Mouse (Mus musculus) right cerebral cortex, postnatal 14 days (tissue): ENCODE results near the gene Gm20696.
A peak's percentile ranks its signal among the peaks of the same experiment; 100 is the strongest.

ENCODE experiments used
- DNase-seq: peaks from one replicate; pipeline ENCODE4 v3.0.0; 2022

Gm20696 gene

GRCm38 (mm10) chr6:99511862-99512261 is 154.7 kb downstream of the Gm20696 start:
- no peak for DNase-seq

DNA sequence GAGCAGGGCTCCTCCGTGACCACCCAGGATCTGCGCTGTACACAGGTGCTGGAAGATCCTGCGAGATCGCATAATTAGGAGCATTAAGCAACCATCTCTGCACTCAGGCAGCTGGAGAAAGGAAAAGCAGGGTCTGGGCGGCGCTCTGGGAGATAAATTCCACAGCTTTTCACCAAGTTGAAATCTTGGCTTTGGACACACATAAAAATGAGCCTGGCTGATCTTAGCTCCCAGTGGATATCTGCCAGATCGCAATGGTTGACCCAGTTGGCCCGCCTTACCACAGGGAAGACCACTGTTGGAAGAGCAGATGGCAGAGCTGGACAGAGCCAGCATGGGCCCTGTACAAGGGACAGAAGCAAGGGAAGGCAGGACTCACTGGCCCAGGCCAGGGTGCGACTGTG is 157.4 kb downstream of the Gm20696 start:
- DNase-seq = no peak

DNA sequence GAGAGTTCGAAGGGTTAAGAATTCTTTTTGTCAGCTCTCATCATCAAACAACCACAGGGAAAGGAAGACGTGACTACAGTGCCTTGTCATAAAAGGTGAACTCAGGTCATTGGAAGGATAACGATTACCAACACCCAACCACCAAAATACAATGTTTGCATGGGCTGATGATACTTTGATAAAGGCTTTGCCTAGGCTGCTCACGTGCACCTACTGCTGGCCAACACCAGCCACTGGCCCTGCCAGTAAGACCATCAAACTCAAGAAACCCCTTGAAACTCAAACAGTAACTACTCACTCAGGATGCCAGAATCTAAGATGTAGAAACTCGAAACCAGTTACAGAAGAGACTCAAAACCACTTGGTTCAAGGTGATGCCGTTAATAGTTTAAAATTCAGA is 159.8 kb downstream of the Gm20696 start:
- DNase-seq = no peak

- DNase-seq = no peak
These were observed 162.9 kb downstream of the Gm20696 start for GRCm38 (mm10) chr6:99503741-99504140.

DNA sequence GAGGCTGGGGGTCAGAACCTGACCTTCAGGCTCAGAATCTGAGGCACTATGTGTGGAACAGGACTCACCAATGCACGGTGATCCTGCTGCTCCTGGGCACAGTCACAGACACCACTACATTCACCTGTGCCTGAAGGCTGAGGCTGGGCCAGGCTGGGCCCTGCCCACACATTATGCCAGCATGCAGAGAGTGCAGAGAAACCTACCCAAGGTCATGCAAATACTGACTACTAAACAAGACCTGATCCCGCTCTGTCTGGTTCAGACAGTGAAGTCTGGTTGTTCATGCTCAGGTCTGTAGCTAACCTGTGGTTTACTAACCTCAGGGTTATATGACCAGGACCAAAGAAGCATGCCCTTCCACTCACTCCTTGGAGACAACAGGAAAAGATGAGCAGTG is 163.9 kb downstream of the Gm20696 start:
- no peak for DNase-seq

DNA sequence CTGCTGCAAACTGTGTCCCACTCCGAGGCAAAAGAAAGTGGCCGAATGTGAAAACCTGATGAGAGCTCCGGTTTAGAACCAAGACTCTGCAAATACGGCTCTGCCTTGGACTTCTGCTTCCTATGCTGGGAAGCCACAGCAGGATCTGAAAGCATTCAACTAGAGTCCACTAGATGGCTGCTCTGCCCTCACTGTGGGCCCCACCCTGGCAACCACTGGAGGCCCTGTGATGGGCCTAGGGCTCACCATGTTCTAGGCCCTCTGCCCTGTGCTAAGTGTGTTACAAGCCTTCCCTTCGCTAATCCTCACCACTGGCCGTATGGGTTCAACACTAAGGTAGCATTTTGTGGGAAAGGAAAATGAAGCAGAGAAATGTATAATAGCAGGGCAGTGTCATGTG is 164.3 kb downstream of the Gm20696 start:
- DNase-seq = no peak

DNA sequence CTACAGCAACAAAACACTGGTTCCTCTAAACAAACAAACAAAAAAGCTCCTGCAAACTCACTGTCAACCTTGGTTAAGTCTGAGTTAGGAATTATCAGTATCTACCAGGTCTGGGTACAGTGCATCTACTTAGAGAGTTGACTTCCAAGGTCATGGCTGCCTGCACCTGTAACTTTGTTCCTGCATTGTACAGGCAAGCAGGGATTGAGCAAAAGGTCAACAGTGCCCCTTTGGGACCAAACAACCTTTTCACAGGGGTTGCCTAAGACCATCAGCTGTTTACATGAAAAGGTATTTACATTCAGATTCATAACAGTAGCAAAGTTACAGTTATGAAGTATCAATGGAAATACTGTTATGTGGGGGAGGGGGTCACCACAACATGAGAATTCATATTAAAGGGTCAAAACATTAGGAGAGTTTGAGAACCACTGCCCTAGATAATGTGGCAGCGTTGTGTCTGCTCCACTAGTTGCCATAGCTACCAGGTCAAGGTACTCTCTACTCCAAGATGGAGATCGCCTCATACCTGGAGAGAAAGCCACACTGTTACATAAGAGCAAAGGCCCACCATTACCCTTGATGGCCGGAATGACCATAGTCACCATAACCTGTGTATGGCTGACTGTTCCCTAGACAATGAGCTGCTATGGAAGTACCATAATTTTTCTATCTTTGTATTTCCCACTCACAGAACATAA is 165.9 kb downstream of the Gm20696 start:
- DNase-seq = no peak

- no peak for DNase-seq
These were observed 168.5 kb downstream of the Gm20696 start for GRCm38 (mm10) chr6:99498082-99498481.

DNA sequence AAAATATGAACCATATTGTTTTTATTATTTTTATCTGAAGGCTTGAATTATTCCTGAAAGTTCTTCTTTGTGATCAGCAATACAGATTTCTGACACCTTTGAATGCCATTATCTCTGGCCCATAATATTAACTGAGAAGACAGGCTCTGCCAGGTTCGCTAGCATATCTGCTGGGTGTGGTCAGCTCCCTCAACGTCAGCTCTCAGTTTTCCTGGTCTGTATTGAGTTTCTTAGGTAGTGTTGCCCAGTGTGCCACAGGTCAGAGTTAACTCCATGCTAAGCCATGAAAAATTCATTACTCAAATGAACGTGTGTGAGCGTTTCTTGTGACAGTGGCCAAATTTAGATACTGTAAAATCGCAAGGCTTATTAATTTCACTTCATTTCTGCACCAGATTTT is 170.5 kb downstream of the Gm20696 start:
- DNase-seq = no peak

DNA sequence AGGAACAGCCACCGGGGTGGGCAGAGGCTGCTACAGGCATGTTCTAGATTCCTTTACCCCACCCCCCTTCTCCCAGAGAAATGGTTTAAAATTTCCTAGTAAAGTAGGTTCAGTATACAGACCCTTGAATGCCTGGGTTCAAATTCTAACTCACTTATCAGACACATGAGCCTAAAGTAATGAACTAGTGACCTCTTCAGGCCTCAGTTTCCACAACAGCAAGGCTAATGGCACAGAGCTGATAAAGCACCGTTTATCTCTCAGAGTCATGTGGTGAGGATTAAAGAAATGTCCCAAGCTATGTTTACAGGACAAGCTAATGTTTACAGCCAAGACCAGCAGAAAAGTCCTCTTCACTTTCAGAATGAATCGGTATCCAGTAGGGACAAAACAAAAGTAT is 173.7 kb downstream of the Gm20696 start:
- DNase-seq = no peak

GRCm38 (mm10) chr6:99491979-99492544 is 174.5 kb downstream of the Gm20696 start:
- no peak for DNase-seq

GRCm38 (mm10) chr6:99491146-99491545 is 175.5 kb downstream of the Gm20696 start:
- DNase-seq = no peak

DNA sequence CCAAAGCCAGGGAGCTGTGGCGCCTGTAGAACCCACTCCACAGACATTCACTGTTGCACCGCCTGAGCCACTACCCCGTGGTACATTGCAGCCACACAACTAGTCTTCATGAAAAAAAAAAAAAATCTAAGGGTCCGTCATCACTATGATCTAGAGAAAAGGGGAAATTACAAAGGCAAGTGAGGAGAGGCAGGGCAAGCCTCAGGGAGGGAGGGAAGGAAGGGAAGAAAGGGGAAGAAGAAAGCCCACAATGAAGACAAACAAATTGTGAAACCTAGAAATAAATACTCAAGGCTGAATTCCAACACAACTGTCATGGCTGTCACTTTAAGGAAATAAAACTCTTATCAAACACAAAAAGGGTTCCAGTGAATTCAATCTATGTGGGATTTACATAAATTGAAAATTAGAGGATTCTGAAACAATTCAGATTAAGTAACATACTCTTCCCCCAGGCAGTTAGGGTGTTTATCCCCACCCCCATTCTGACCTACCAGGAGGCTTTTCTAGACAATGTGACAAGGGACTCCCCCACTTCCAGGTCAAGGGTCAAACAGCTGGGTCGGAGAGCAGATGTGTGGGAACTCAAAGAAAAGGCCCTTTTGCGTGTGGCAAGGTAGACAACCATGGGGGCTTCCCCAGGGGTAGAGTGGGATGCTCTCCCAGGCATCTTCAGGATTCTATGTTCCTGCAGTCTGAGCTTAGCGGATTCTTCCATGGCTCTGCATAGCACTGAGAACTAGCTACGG is 176.5 kb downstream of the Gm20696 start:
- DNase-seq = no peak

- no peak for DNase-seq
These were observed 177.2 kb downstream of the Gm20696 start for GRCm38 (mm10) chr6:99489423-99489822.

DNA sequence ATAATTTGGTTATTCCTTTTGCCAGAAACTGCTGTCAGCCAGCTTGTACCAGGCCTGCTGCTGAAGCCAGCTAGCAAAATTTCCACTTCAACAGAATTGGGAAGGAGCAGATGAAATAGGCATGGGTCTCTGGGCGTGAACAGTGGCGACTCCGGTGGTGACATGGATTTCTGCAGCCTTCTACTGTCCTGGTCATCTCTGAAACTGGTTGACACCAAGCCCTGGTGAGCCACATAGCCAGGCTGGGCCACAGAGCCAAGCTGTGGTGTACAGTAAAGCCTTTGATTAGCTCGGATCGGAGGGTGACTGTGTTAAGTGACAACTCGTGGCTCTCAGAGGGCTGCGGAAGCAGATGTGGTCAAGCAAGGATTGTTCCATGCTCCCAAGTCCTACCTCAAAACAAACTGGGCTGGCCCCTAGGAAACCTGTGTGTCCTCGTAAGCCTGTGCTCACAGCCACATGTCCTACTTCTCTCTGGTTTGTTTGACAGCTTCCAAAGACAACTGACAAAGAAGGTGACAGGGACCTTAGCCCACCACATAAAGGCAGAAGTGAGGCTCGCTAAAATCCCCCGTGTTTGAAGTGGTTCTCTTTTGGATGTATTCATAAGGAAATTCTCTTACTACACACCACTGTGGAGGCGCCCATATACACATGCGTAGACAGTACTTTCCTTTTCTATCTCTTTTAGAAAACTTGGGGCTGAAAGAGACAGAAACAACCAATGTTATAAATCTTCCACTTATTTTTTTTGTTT is 180.5 kb downstream of the Gm20696 start:
- no peak for DNase-seq

DNA sequence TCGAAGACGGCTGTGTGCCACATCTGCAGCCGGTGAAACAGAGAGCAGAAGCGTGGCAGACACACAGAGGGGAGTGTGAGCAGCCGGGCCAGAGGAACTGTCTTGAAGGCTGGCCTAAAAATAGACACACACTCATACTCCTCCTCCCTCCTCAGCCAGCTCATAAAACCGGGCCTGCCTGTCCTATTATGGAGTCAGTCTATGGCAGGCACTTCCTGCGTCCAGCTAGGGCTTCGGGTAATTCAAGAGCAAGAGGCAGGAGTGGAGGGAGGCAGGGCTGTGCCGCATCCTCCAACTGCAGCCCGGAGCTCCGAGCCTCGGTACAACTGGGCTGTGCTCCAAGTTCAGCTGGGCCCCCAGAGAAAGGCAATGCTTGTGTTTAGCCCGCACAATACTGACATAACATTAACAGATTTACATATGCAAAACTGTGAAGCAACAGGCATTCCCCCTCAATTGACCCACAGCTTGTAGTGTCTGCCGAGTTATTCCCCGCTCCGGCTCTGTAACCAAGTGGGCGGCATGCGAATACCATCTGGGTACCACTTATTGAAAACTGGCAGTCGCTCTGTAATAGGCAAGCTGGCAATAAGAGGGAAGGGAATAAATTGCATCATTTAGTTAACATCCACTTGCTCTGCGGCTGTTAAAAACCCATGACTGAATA is 181.2 kb downstream of the Gm20696 start:
- DNase-seq = peak; percentile 55

- DNase-seq = no peak
These were observed 181.7 kb downstream of the Gm20696 start for GRCm38 (mm10) chr6:99484884-99485216.

DNA sequence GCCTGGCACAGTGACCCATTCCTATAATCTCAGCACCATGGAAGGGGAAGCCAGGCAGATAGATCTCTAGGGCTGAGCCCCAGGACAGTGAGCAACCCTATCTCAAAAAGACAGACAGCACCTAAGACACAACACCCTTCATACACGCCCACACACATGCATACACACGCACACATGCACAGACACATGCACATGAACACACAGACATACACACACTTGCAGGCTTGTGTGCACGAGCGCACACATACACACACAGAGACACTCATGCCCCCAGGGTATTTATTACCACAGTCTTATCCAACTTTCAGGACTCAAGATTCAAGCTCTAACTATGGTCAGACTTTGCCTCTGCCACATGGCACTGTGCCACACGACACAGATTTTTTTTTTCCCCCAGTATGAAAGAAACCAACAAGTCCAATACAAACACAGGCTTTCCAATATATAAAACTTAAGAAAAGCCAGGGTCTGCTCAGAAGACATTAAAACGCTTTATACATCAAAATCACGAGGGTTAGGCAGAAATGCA is 182.3 kb downstream of the Gm20696 start:
- DNase-seq = no peak

- no peak for DNase-seq
These were observed 183.0 kb downstream of the Gm20696 start for GRCm38 (mm10) chr6:99483556-99483955.

DNA sequence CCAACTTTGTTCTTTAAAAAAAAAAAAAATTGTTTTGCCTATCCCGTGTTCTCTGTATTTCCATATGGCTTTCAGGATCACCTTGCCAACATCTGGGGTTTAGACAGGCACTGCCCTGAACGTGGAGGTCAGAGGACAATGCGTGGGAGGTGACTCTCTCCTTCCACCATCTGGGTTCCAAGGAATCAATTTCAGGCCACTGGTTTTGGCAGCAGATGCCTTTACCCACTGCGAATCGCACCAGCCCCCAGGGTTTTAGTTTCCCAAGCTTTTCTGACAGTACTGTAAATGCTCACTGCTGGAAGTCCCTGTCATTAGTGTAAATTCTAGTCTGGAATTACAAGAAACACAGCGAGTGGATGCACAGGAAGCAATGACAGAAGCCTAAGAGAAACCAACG is 185.0 kb downstream of the Gm20696 start:
- no peak for DNase-seq

DNA sequence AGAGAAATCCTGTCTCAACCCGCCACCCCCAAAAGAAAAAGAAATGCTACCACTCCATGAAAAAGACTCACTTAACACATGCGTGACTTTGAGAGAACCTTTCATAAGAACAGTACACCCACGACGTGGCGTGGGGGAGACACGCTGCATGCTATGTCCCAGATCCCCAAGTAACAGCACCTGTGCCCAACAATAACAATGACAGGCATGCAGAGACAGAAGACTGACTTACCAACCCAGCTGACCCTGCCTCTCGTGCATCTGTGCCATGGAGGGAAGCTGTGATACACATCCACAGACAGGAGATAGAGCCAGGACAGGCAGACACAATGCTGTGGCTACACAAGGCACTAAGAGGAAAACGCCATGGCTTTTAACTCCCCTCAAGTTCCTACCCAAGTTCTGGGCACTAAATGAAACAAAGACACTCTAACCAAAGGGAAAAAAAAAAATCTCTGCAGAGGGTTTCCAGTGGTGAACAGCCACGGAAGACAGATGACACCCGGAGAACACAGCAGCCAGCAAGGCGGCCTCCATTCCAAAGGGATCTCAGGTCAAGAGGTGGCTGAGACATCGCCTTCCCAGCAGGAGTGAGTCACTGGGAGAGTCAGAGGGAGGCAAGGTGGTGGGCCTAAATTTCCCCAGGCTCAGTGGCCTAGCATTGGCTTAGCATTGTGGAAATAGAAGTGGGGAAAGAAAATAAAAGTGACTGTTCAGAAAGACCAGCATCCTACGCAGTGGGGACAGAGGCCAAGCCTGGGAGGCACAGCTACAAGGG is 187.5 kb downstream of the Gm20696 start:
- no peak for DNase-seq

DNA sequence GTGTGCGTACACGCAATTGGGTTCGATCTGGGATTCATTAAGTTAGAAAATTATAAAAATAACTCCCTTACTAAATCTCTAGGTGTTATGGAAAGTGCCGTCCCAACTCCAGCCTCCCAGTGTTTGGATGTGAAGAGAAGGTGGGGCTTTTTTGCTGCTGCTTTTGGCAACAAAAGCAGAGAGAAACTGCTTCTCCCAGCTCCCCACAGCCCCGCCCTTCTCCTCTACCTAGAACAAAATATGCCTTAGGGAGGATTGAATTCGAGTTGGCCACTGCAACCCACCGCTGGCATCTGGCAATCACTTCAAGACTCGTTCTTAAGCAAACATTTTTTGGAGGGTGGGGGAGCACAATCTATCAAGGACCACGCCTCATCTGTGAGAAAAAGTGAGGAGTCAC is 191.6 kb downstream of the Gm20696 start:
- DNase-seq = no peak
